Mouse (Mus musculus): Measurements from ENCODE around the gene Trp73. TPM values are rescaled to one million over a fixed set of nuclear protein-coding genes. Genes with fewer than 3 reads are reported as not detected.
A peak's percentile ranks its signal among the peaks of the same experiment; 100 is the strongest.

The Trp73 gene
- polyA plus RNA-seq, 1 experiment from 2014 or later, result not detected

GRCm38 (mm10) chr4:154109216-154109849, 30.7 kb downstream of the Trp73 start:
- H3K4me2 ChIP-seq (ENCODE audit: low read depth, low read length), result no peak overlapping the region
- no peak overlapping the region for H3K4me3 ChIP-seq (ENCODE audit: low read depth, low read length)
- no peak for TF ChIP-seq EP300 (IDR thresholded peaks at IDR 0.05; ENCODE audit: low read depth)
- TF ChIP-seq CTCF (IDR thresholded peaks at IDR 0.05; ENCODE audit: low read depth), result no peak
- H3K4me1 ChIP-seq (ENCODE audit: insufficient read depth), result peaks cover 4% of the 10 kb centered on the region
- ATAC-seq (no peak), DNase-seq (no peak)
- H3K27me3 ChIP-seq (ENCODE audit: insufficient read depth, low read length), result no peaks in the 10 kb centered on the region; the same call in 1 of the 2 replicates
- no peaks in the 10 kb centered on the region for H3K36me3 ChIP-seq (replicated peaks; ENCODE audit: insufficient read depth, low read length)
- H3K9me3 ChIP-seq (ENCODE audit: low read length), result no peaks in the 10 kb centered on the region
- H3K27ac ChIP-seq (ENCODE audit: low read depth), result no peak overlapping the region
- 51% methylated on average over 18 of the region's 18 CpGs for WGBS (ENCODE audit: insufficient replicate concordance)
- no peak overlapping the region for H3K9ac ChIP-seq (replicated peaks)

GRCm38 (mm10) chr4:154106497-154107061, 33.4 kb downstream of the Trp73 start:
- WGBS (ENCODE audit: insufficient replicate concordance), result 73% methylated on average over 13 of the region's 13 CpGs
- DNase-seq, result no peak
- no peak overlapping the region for H3K27ac ChIP-seq (ENCODE audit: low read depth)

GRCm38 (mm10) chr4:154105381-154106001, 34.5 kb downstream of the Trp73 start:
- ATAC-seq, result peak; percentile 49
- Histone ChIP-seq H3K9ac (replicated peaks) (no peak overlapping the region), H3K36me3 (replicated peaks; ENCODE audit: insufficient read depth, low read length) (no peaks in the 10 kb centered on the region), H3K4me3 (ENCODE audit: low read depth, low read length) (peak overlapping the region; percentile 29; the same call in 1 of the 2 replicates), H3K27ac (ENCODE audit: low read depth) (no peak overlapping the region), H3K27me3 (ENCODE audit: insufficient read depth, low read length) (no peaks in the 10 kb centered on the region; the same call in 1 of the 2 replicates), H3K4me1 (ENCODE audit: insufficient read depth) (peaks cover 4% of the 10 kb centered on the region), H3K9me3 (ENCODE audit: low read length) (no peaks in the 10 kb centered on the region), H3K4me2 (ENCODE audit: low read depth, low read length) (peak overlapping the region; percentile 59)
- DNase-seq, result peak; percentile 79
- 25% methylated on average over 20 of the region's 20 CpGs for WGBS (ENCODE audit: insufficient replicate concordance)
- peak; percentile 95 for TF ChIP-seq CTCF (IDR thresholded peaks at IDR 0.05; ENCODE audit: low read depth)
- no peak for TF ChIP-seq EP300 (IDR thresholded peaks at IDR 0.05; ENCODE audit: low read depth)

More at GRCm38 (mm10) chr4:154106497-154107061, 33.4 kb downstream of the Trp73 start:
- no peak overlapping the region for H3K4me2 ChIP-seq (ENCODE audit: low read depth, low read length)
- no peak overlapping the region for H3K4me3 ChIP-seq (ENCODE audit: low read depth, low read length)
- ATAC-seq, result no peak
- no peaks in the 10 kb centered on the region for H3K9me3 ChIP-seq (ENCODE audit: low read length)
- peaks cover 4% of the 10 kb centered on the region for H3K4me1 ChIP-seq (ENCODE audit: insufficient read depth)
- H3K9ac ChIP-seq (replicated peaks), result no peak overlapping the region
- no peaks in the 10 kb centered on the region; the same call in 1 of the 2 replicates for H3K27me3 ChIP-seq (ENCODE audit: insufficient read depth, low read length)
- TF ChIP-seq CTCF (IDR thresholded peaks at IDR 0.05; ENCODE audit: low read depth), result no peak
- no peak for TF ChIP-seq EP300 (IDR thresholded peaks at IDR 0.05; ENCODE audit: low read depth)
- H3K36me3 ChIP-seq (replicated peaks; ENCODE audit: insufficient read depth, low read length), result no peaks in the 10 kb centered on the region

GRCm38 (mm10) chr4:154103912-154104311, 36.1 kb downstream of the Trp73 start:
- no peak for ATAC-seq
- Histone ChIP-seq H3K9ac (replicated peaks) (no peak overlapping the region), H3K27me3 (ENCODE audit: insufficient read depth, low read length) (no peaks in the 10 kb centered on the region; the same call in 1 of the 2 replicates), H3K36me3 (replicated peaks; ENCODE audit: insufficient read depth, low read length) (no peaks in the 10 kb centered on the region), H3K4me1 (ENCODE audit: insufficient read depth) (peaks cover 4% of the 10 kb centered on the region), H3K4me3 (ENCODE audit: low read depth, low read length) (no peak overlapping the region), H3K4me2 (ENCODE audit: low read depth, low read length) (no peak overlapping the region), H3K9me3 (ENCODE audit: low read length) (no peaks in the 10 kb centered on the region), H3K27ac (ENCODE audit: low read depth) (no peak overlapping the region)
- 74% methylated on average over 10 of the region's 10 CpGs for WGBS (ENCODE audit: insufficient replicate concordance)
- no peak for TF ChIP-seq CTCF (IDR thresholded peaks at IDR 0.05; ENCODE audit: low read depth)
- TF ChIP-seq EP300 (IDR thresholded peaks at IDR 0.05; ENCODE audit: low read depth), result no peak
- DNase-seq, result no peak

- Histone ChIP-seq H3K27me3 (ENCODE audit: insufficient read depth, low read length) (no peaks in the 10 kb centered on the region; the same call in 1 of the 2 replicates), H3K27ac (ENCODE audit: low read depth) (no peak overlapping the region), H3K4me3 (ENCODE audit: low read depth, low read length) (no peak overlapping the region), H3K4me2 (ENCODE audit: low read depth, low read length) (no peak overlapping the region), H3K9ac (replicated peaks) (no peak overlapping the region), H3K36me3 (replicated peaks; ENCODE audit: insufficient read depth, low read length) (no peaks in the 10 kb centered on the region), H3K9me3 (ENCODE audit: low read length) (no peaks in the 10 kb centered on the region), H3K4me1 (ENCODE audit: insufficient read depth) (peaks cover 4% of the 10 kb centered on the region)
- no peak for DNase-seq
- no peak for ATAC-seq
- 61% methylated on average over 8 of the region's 8 CpGs for WGBS (ENCODE audit: insufficient replicate concordance)
- TF ChIP-seq EP300 (IDR thresholded peaks at IDR 0.05; ENCODE audit: low read depth) (no peak), CTCF (IDR thresholded peaks at IDR 0.05; ENCODE audit: low read depth) (no peak)
Observed at GRCm38 (mm10) chr4:154103386-154103785, 36.6 kb downstream of the Trp73 start.

- Histone ChIP-seq H3K27me3 (ENCODE audit: insufficient read depth, low read length) (0 out of 2 replicates have a peak, but pooled peaks cover 5% of the 10 kb centered on the region), H3K9ac (replicated peaks) (no peak overlapping the region), H3K4me2 (ENCODE audit: low read depth, low read length) (no peak overlapping the region), H3K36me3 (replicated peaks; ENCODE audit: insufficient read depth, low read length) (no peaks in the 10 kb centered on the region), H3K4me3 (ENCODE audit: low read depth, low read length) (no peak overlapping the region), H3K4me1 (ENCODE audit: insufficient read depth) (no peaks in the 10 kb centered on the region), H3K27ac (ENCODE audit: low read depth) (no peak overlapping the region), H3K9me3 (ENCODE audit: low read length) (no peaks in the 10 kb centered on the region)
- DNase-seq (no peak), ATAC-seq (no peak)
- TF ChIP-seq CTCF (IDR thresholded peaks at IDR 0.05; ENCODE audit: low read depth) (no peak), EP300 (IDR thresholded peaks at IDR 0.05; ENCODE audit: low read depth) (no peak)
- WGBS (ENCODE audit: insufficient replicate concordance), result 37% methylated on average over 7 of the region's 7 CpGs
Observed at GRCm38 (mm10) chr4:154099361-154099760, 40.6 kb downstream of the Trp73 start.
